Mouse (Mus musculus) NIH3T3 (cell line): ENCODE measurements around the gene Sema4f.

Experiments used
- DNase-seq: peaks from one replicate; pipeline ENCODE4 v3.0.0-alpha.2; 2012; ENCODE audit warnings: low read depth

The Sema4f gene

GRCm38 (mm10) chr6:82939167-82939912, at the start of gene Sema4f:
TSS of gene Sema4f (minus strand) at chr6:82939769.
- no peak for DNase-seq

GRCm38 (mm10) chr6:82987411-82987971, 47.9 kb upstream of the Sema4f start:
- peak; percentile 69 for DNase-seq

- peak; percentile 91 for DNase-seq
Observed at GRCm38 (mm10) chr6:82971031-82971430, 31.5 kb upstream of the Sema4f start.

- DNase-seq, result peak; percentile 54
Observed at GRCm38 (mm10) chr6:82969249-82970084, 29.9 kb upstream of the Sema4f start.

- no peak for DNase-seq
Observed at GRCm38 (mm10) chr6:82961664-82962063, 22.1 kb upstream of the Sema4f start.

GRCm38 (mm10) chr6:82956553-82957251, 17.1 kb upstream of the Sema4f start:
- peak; percentile 38 for DNase-seq

GRCm38 (mm10) chr6:82946651-82947050, 7.1 kb upstream of the Sema4f start, which contains the start of gene M1ap:
TSS of gene M1ap (plus strand) at chr6:82946902.
- DNase-seq, result no peak

- DNase-seq, result peak; percentile 42
Observed at GRCm38 (mm10) chr6:82945750-82946149, 6.2 kb upstream of the Sema4f start.

GRCm38 (mm10) chr6:82940765-82941164, 1.2 kb upstream of the Sema4f start:
- DNase-seq, result no peak

- peak; percentile 32 for DNase-seq
Observed at GRCm38 (mm10) chr6:82934616-82935230, 4.8 kb downstream of the Sema4f start.

GRCm38 (mm10) chr6:82927617-82928016, 12.0 kb downstream of the Sema4f start:
- no peak for DNase-seq

GRCm38 (mm10) chr6:82926528-82926927, 13.0 kb downstream of the Sema4f start:
- no peak for DNase-seq

GRCm38 (mm10) chr6:82926106-82926505, 13.5 kb downstream of the Sema4f start:
- DNase-seq, result no peak

GRCm38 (mm10) chr6:82925005-82925404, 14.6 kb downstream of the Sema4f start:
- peak; percentile 34 for DNase-seq

GRCm38 (mm10) chr6:82921426-82922224, 17.9 kb downstream of the Sema4f start:
- DNase-seq, result no peak

GRCm38 (mm10) chr6:82919520-82919919, 20.0 kb downstream of the Sema4f start:
- no peak for DNase-seq

- no peak for DNase-seq
Observed at GRCm38 (mm10) chr6:82918371-82918770, 21.2 kb downstream of the Sema4f start.

GRCm38 (mm10) chr6:82917778-82918129, 21.8 kb downstream of the Sema4f start:
- peak; percentile 69 for DNase-seq

- no peak for DNase-seq
Observed at GRCm38 (mm10) chr6:82917076-82917777, 22.3 kb downstream of the Sema4f start.

- no peak for DNase-seq
Observed at GRCm38 (mm10) chr6:82916459-82916858, 23.1 kb downstream of the Sema4f start.
